In the genomic region with DNA sequence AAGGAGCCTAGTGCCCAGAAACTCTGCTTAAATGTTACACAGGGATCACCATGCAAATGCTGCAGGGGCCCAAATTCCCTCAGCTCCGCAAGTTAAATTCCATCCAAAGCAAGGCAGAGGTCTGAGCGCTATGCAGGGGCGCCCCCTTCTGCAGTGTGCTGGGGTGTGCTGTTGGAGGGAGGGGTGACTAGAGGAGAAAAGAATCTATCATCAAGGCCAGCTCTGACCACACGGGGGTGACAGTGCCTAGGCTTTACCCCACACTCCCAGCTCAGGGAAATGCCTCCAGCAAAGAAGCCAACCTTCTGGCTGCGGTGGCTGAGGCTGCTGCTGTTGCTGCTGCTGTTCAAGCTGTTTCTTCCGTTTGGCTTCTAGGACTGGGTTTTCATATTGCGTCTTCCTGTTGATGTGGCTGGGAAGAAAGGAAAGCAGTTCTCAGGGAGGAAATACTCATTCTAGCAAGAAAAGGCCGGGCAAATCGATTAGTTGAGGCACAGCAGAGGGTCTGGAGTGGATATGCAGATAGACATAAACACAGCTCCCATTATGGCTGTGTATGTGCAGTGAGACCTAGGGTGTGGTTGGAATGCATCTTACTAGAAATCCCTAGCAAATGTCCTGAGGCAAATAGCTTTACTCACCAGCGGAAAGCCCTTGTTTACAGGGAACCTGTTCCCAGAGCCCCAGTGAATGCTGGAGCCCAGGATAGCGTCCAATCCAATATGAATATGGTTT, we compare ENCODE assay signal across 7 mouse cellular contexts.
DNase-seq lines count a peak whose midpoint lies in the region; ATAC-seq lines count a peak whose summit lies in the region.

No protein-coding gene starts in this region.

- H3K9ac ChIP-seq in embryonic facial prominence, embryonic 13.5 days: no peak overlapping the region
- H3K9ac ChIP-seq in midbrain, embryonic 12.5 days (replicated peaks): no peak overlapping the region
- H3K9ac ChIP-seq in stomach, embryonic 15.5 days: no peak overlapping the region

- H3K27ac ChIP-seq in embryonic facial prominence, embryonic 13.5 days: peak overlapping the region; percentile 68
- H3K27ac ChIP-seq in limb, embryonic 10.5 days: peak overlapping the region; percentile 14; the same call in 1 of the 2 replicates
- H3K27ac ChIP-seq in midbrain, embryonic 12.5 days (replicated peaks): peak overlapping the region; percentile 42
- H3K27ac ChIP-seq in stomach, embryonic 15.5 days: peak overlapping the region; percentile 59

- H3K4me3 ChIP-seq in embryonic facial prominence, embryonic 13.5 days: no peak overlapping the region
- no peak overlapping the region for H3K4me3 ChIP-seq in limb, embryonic 10.5 days
- no peak overlapping the region for H3K4me3 ChIP-seq in midbrain, embryonic 12.5 days
- H3K4me3 ChIP-seq in stomach, embryonic 15.5 days (replicated peaks): no peak overlapping the region

- H3K36me3 ChIP-seq in embryonic facial prominence, embryonic 13.5 days: peaks cover 6% of the 10 kb centered on the region; the same call in 1 of the 2 replicates
- peaks cover 8% of the 10 kb centered on the region for H3K36me3 ChIP-seq in limb, embryonic 10.5 days
- H3K36me3 ChIP-seq in midbrain, embryonic 12.5 days: peaks cover 41% of the 10 kb centered on the region
- H3K36me3 ChIP-seq in stomach, embryonic 15.5 days: no peaks in the 10 kb centered on the region

- H3K9me3 ChIP-seq in embryonic facial prominence, embryonic 13.5 days: no peaks in the 10 kb centered on the region
- H3K9me3 ChIP-seq in limb, embryonic 10.5 days (replicated peaks): no peaks in the 10 kb centered on the region
- H3K9me3 ChIP-seq in midbrain, embryonic 12.5 days: no peaks in the 10 kb centered on the region
- no peaks in the 10 kb centered on the region for H3K9me3 ChIP-seq in stomach, embryonic 15.5 days

- H3K27me3 ChIP-seq in embryonic facial prominence, embryonic 13.5 days: no peaks in the 10 kb centered on the region
- H3K27me3 ChIP-seq in limb, embryonic 10.5 days (ENCODE audit: low read depth, poor library complexity, severe bottlenecking): no peaks in the 10 kb centered on the region
- H3K27me3 ChIP-seq in midbrain, embryonic 12.5 days: no peaks in the 10 kb centered on the region
- H3K27me3 ChIP-seq in stomach, embryonic 15.5 days (replicated peaks): no peaks in the 10 kb centered on the region

- peak; percentile 96 for DNase-seq in brain, adult 2 months (ENCODE audit: low read depth, low spot score)
- DNase-seq in heart, adult 8-10 months (ENCODE audit: low spot score): peak; percentile 81
- peak; percentile 63 to 78 for DNase-seq in kidney, adult 8-10 months
- peak; percentile 81 for DNase-seq in limb, embryonic 10.5 days (ENCODE audit: low spot score)

- 14% methylated on average over 11 of the region's 11 CpGs for WGBS in embryonic facial prominence, embryonic 13.5 days
- 40% methylated on average over 11 of the region's 11 CpGs for WGBS in limb, embryonic 10.5 days
- 40% methylated on average over 11 of the region's 11 CpGs for WGBS in midbrain, embryonic 12.5 days
- 27% methylated on average over 11 of the region's 11 CpGs for WGBS in stomach, embryonic 15.5 days

- H3K4me2 ChIP-seq in embryonic facial prominence, embryonic 13.5 days: peak overlapping the region; percentile 31
- H3K4me2 ChIP-seq in midbrain, embryonic 12.5 days (replicated peaks): no peak overlapping the region
- no peak overlapping the region for H3K4me2 ChIP-seq in stomach, embryonic 15.5 days

- H3K4me1 ChIP-seq in embryonic facial prominence, embryonic 13.5 days: peaks cover 11% of the 10 kb centered on the region
- H3K4me1 ChIP-seq in limb, embryonic 10.5 days: no peaks in the 10 kb centered on the region
- peaks cover 8% of the 10 kb centered on the region; the same call in 1 of the 2 replicates for H3K4me1 ChIP-seq in midbrain, embryonic 12.5 days
- peaks cover 8% of the 10 kb centered on the region; the same call in 1 of the 2 replicates for H3K4me1 ChIP-seq in stomach, embryonic 15.5 days

- peak; percentile 87 for ATAC-seq in embryonic facial prominence, embryonic 13.5 days (ENCODE audit: insufficient number of reproducible peaks, insufficient read depth, low FRiP score, low TSS enrichment, low read depth)
- peak; percentile 88 for ATAC-seq in midbrain, embryonic 12.5 days (ENCODE audit: low FRiP score, low read depth)
- ATAC-seq in stomach, embryonic 15.5 days (ENCODE audit: insufficient read depth, low FRiP score, low read depth): peak; percentile 79; the same call in 1 of the 2 replicates

Comparison
In these comparisons a context has a peak if more than half of its experiments do, and no peak if none do; other contexts are left out.
1. H3K27ac ChIP-seq: peak in every context shown above with its lines; median percentile 68 in embryonic facial prominence, embryonic 13.5 days; 59 in stomach, embryonic 15.5 days; 42 in midbrain, embryonic 12.5 days; 14 in limb, embryonic 10.5 days.